Mouse (Mus musculus) liver, embryonic 11.5 days (tissue): Measurements from ENCODE around the gene Bhlhe40. TPM values are rescaled to one million over a fixed set of nuclear protein-coding genes. Genes with fewer than 3 reads are reported as not detected.

Experiments used
- ATAC-seq: fragments of 200-750 bp; cut with Nextera tagmentation; replicated peaks from 2 replicates; pipeline ENCODE4 v1.8.0; 2017; ENCODE audit warnings: moderate number of reproducible peaks, mild to moderate bottlenecking, moderate TSS enrichment, moderate library complexity; ENCODE audit not compliant: low FRiP score
- DNase-seq: peaks from one replicate; pipeline ENCODE4 v3.0.0-alpha.2; 2017; ENCODE audit warnings: low spot score
- H3K27ac ChIP-seq: fragments of 300-500 bp; sonication (generic); 2 replicates; pipeline ENCODE4 v1.5.1; 2014; ENCODE audit warnings: mild to moderate bottlenecking, low read depth, low read length, control low read depth
- H3K27me3 ChIP-seq: fragments of 300-500 bp; sonication (generic); replicated peaks from 2 replicates; pipeline ENCODE4 v1.6.1; 2014; ENCODE audit warnings: low read length, mixed read lengths; ENCODE audit not compliant: control insufficient read depth, insufficient read depth
- H3K36me3 ChIP-seq: fragments of 300-500 bp; sonication (generic); 2 replicates; pipeline ENCODE4 v1.6.1; 2014; ENCODE audit warnings: mild to moderate bottlenecking, low read length, moderate library complexity, mixed read lengths; ENCODE audit not compliant: control insufficient read depth, insufficient read depth
- H3K4me1 ChIP-seq: fragments of 300-500 bp; sonication (generic); replicated peaks from 2 replicates; pipeline ENCODE4 v1.6.1; 2014; ENCODE audit warnings: low read length, mixed read lengths; ENCODE audit not compliant: control insufficient read depth, insufficient read depth
- H3K4me2 ChIP-seq: fragments of 300-500 bp; sonication (generic); 2 replicates; pipeline ENCODE4 v1.6.1; 2014; ENCODE audit warnings: mild to moderate bottlenecking, control low read depth, moderate library complexity
- H3K4me3 ChIP-seq: fragments of 300-500 bp; sonication (generic); 2 replicates; pipeline ENCODE4 v1.5.1; 2014; ENCODE audit warnings: low read depth, low read length, control low read depth
- H3K9ac ChIP-seq: fragments of 300-500 bp; sonication (generic); 2 replicates; pipeline ENCODE4 v1.6.1; 2014; ENCODE audit warnings: low read depth, low read length, control low read depth
- H3K9me3 ChIP-seq: fragments of 300-500 bp; sonication (generic); 2 replicates; pipeline ENCODE4 v1.6.1; 2016; ENCODE audit warnings: low read length, inconsistent platforms, mixed read lengths; ENCODE audit not compliant: control insufficient read depth
- WGBS: fragments of 180-500 bp; shearing (Covaris S2); extraction: QIAGEN DNeasy Blood & Tissue Kit; methylation state at CpG from one replicate; pipeline ENCODE4 v1.1.7; 2014; 5-methylcytosine and 5-hydroxymethylcytosine counted together
- polyA plus RNA-seq: library from polyadenylated mRNA; unstranded; fragments of >200 nt; fragmentation: Nextera tagmentation; extraction: Ambion mirVana; gene quantifications from 2 replicates; pipeline ENCODE4 v1.2.1, GENCODE M21; 2014

The Bhlhe40 gene
- polyA plus RNA-seq, 1 experiment from 2014 or later, result 8.9 TPM

GRCm38 (mm10) chr6:108660878-108661389 lies 505 bp downstream of the Bhlhe40 start:
- H3K9me3 ChIP-seq, result no peaks in the 10 kb centered on the region
- H3K4me2 ChIP-seq, result peak overlapping the region; percentile 89
- H3K4me1 ChIP-seq, result peaks cover 10% of the 10 kb centered on the region
- ATAC-seq, result no peak; the same call in 1 of the 2 replicates
- no peak for DNase-seq
- peak overlapping the region; percentile 59 for H3K4me3 ChIP-seq
- peak overlapping the region; percentile 91 for H3K27ac ChIP-seq
- peaks cover 50% of the 10 kb centered on the region for H3K27me3 ChIP-seq
- H3K9ac ChIP-seq, result peak overlapping the region; percentile 51
- H3K36me3 ChIP-seq, result peaks cover 3% of the 10 kb centered on the region; the same call in 1 of the 2 replicates
- WGBS, result 2% methylated on average over 18 of the region's 18 CpGs

GRCm38 (mm10) chr6:108661412-108661811 lies 983 bp downstream of the Bhlhe40 start:
- Histone ChIP-seq H3K27ac (peak overlapping the region; percentile 91; the same call in 1 of the 2 replicates), H3K27me3 (peaks cover 50% of the 10 kb centered on the region), H3K4me3 (peak overlapping the region; percentile 59), H3K36me3 (peaks cover 3% of the 10 kb centered on the region; the same call in 1 of the 2 replicates), H3K4me2 (peak overlapping the region; percentile 89), H3K4me1 (peaks cover 10% of the 10 kb centered on the region), H3K9me3 (no peaks in the 10 kb centered on the region), H3K9ac (peak overlapping the region; percentile 51; the same call in 1 of the 2 replicates)
- ATAC-seq (no peak), DNase-seq (peak; percentile 72)
- 2% methylated on average over 17 of the region's 17 CpGs for WGBS

- no peaks in the 10 kb centered on the region for H3K9me3 ChIP-seq
- H3K4me1 ChIP-seq, result peaks cover 10% of the 10 kb centered on the region
- DNase-seq, result no peak
- H3K9ac ChIP-seq, result no peak overlapping the region
- no peak for ATAC-seq
- peaks cover 48% of the 10 kb centered on the region for H3K27me3 ChIP-seq
- no peak overlapping the region for H3K27ac ChIP-seq
- H3K36me3 ChIP-seq, result peaks cover 3% of the 10 kb centered on the region; the same call in 1 of the 2 replicates
- peak overlapping the region; percentile 59 for H3K4me3 ChIP-seq
- 46% methylated on average over 6 of the region's 6 CpGs for WGBS
- peak overlapping the region; percentile 89 for H3K4me2 ChIP-seq
Observed at GRCm38 (mm10) chr6:108661890-108662289, 1.5 kb downstream of the Bhlhe40 start.

DNA sequence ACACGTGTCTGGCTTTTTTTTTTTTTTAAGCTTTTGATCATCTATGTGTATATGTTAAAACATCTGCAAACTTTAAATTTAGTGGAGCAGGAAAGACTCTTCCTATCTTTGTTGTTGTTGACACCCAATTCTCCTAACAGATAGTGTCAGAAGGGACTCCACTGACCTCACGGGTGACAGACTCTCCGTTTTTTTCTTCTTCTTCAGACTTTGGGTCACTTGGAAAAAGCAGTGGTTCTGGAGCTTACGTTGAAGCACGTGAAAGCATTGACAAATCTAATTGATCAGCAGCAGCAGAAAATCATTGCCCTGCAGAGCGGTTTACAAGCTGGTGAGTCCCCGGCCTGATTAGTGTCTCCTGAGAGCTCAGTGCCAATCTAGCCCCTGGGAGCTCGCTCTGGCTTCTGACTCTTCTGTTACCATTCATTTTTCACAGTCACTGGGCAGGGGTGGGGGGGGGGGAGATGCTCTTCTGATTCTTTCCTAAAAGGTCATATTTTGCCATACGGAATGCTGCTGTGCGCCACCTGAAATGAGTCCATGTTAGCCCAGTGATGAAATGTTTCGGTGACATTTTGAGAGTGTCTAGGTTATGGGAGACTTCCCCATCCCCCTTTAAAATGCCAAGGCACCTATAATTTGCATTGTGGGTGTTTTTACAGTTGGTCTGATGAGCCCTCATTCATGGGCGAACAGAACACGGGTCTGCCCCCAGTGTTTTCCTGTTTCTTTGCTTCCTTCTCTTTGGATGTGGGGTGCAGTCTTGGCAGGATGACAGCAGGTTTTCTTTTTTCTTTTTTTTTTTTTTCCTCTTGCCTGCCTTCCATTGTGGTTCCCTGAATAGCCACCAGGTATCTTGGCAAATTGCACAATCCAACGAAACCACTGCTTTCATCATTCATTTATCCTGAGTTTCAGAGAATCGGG lies 2.1 kb downstream of the Bhlhe40 start:
- Histone ChIP-seq H3K4me3 (peak overlapping the region; percentile 59; the same call in 1 of the 2 replicates), H3K9ac (no peak overlapping the region), H3K4me2 (peak overlapping the region; percentile 89), H3K27me3 (peaks cover 46% of the 10 kb centered on the region), H3K27ac (no peak overlapping the region), H3K36me3 (peaks cover 3% of the 10 kb centered on the region; the same call in 1 of the 2 replicates), H3K9me3 (no peaks in the 10 kb centered on the region), H3K4me1 (peaks cover 10% of the 10 kb centered on the region)
- WGBS, result 68% methylated on average over 15 of the region's 15 CpGs
- ATAC-seq (no peak), DNase-seq (no peak)

GRCm38 (mm10) chr6:108663241-108664194 lies 3.1 kb downstream of the Bhlhe40 start:
- no peak overlapping the region for H3K9ac ChIP-seq
- WGBS, result 73% methylated on average over 8 of the region's 8 CpGs
- peaks cover 12% of the 10 kb centered on the region for H3K4me1 ChIP-seq
- peaks cover 3% of the 10 kb centered on the region; the same call in 1 of the 2 replicates for H3K36me3 ChIP-seq
- H3K4me3 ChIP-seq, result no peak overlapping the region
- H3K27ac ChIP-seq, result no peak overlapping the region
- peak overlapping the region; percentile 31 for H3K4me2 ChIP-seq
- H3K27me3 ChIP-seq, result peaks cover 39% of the 10 kb centered on the region
- no peaks in the 10 kb centered on the region for H3K9me3 ChIP-seq
- DNase-seq (no peak), ATAC-seq (no peak)

- DNase-seq (no peak), ATAC-seq (no peak)
- Histone ChIP-seq H3K4me3 (no peak overlapping the region), H3K4me2 (no peak overlapping the region), H3K4me1 (peaks cover 15% of the 10 kb centered on the region), H3K9me3 (no peaks in the 10 kb centered on the region), H3K27me3 (peaks cover 31% of the 10 kb centered on the region), H3K36me3 (peaks cover 3% of the 10 kb centered on the region; the same call in 1 of the 2 replicates), H3K27ac (no peak overlapping the region), H3K9ac (no peak overlapping the region)
- 76% methylated on average over 24 of the region's 24 CpGs for WGBS
Observed at GRCm38 (mm10) chr6:108664533-108665150, 4.2 kb downstream of the Bhlhe40 start.

- H3K9me3 ChIP-seq, result no peaks in the 10 kb centered on the region
- peaks cover 3% of the 10 kb centered on the region; the same call in 1 of the 2 replicates for H3K36me3 ChIP-seq
- H3K4me1 ChIP-seq, result peaks cover 15% of the 10 kb centered on the region
- ATAC-seq (no peak), DNase-seq (no peak)
- WGBS, result 71% methylated on average over 5 of the region's 5 CpGs
- H3K4me3 ChIP-seq, result no peak overlapping the region
- no peak overlapping the region for H3K4me2 ChIP-seq
- H3K27me3 ChIP-seq, result peaks cover 21% of the 10 kb centered on the region
- no peak overlapping the region for H3K9ac ChIP-seq
- no peak overlapping the region for H3K27ac ChIP-seq
Observed at GRCm38 (mm10) chr6:108665587-108665986, 5.2 kb downstream of the Bhlhe40 start.
